Mouse (Mus musculus) small intestine, adult 2 months (tissue): ENCODE measurements around the gene Ccdc28b. TPM values are rescaled to one million over a fixed set of nuclear protein-coding genes. Genes with fewer than 3 reads are reported as not detected.

Experiments
- H3K27ac ChIP-seq: fragments of 200-500 bp; 2 replicates; pipeline ENCODE4 v1.5.1; 2012; ENCODE audit warnings: low read depth, low read length, control low read depth, inconsistent platforms; ENCODE audit not compliant: insufficient read depth
- H3K27me3 ChIP-seq: fragments of 200-500 bp; 2 replicates; pipeline ENCODE4 v1.6.1; 2012; ENCODE audit warnings: mild to moderate bottlenecking, moderate library complexity, low read length, inconsistent platforms; ENCODE audit not compliant: control insufficient read depth, insufficient read depth
- H3K36me3 ChIP-seq: fragments of 200-500 bp; 2 replicates; pipeline ENCODE4 v1.6.1; 2012; ENCODE audit warnings: mild to moderate bottlenecking, low read length, control low read depth, inconsistent platforms; ENCODE audit not compliant: control insufficient read depth, insufficient read depth
- H3K4me1 ChIP-seq: fragments of 200-500 bp; 2 replicates; pipeline ENCODE4 v1.6.1; 2012; ENCODE audit warnings: low read length, inconsistent platforms, mixed read lengths; ENCODE audit not compliant: control insufficient read depth, insufficient read depth, insufficient read length
- H3K4me3 ChIP-seq: fragments of 200-500 bp; 2 replicates; pipeline ENCODE4 v1.5.1; 2012; ENCODE audit warnings: low read depth, mild to moderate bottlenecking, control low read depth, inconsistent platforms, low read length, moderate library complexity
- CTCF ChIP-seq: fragments of 200-500 bp; IDR thresholded peaks from 2 replicates; pipeline ENCODE4 v1.5.1; 2012; ENCODE audit warnings: low read depth, mild to moderate bottlenecking, control low read depth, inconsistent platforms, low read length, moderate library complexity, mixed read lengths; ENCODE audit not compliant: insufficient replicate concordance, insufficient read length; ENCODE audit errors: extremely low read depth
- POLR2A ChIP-seq: fragments of 200-500 bp; IDR thresholded peaks from 2 replicates; pipeline ENCODE4 v1.6.1; 2012; ENCODE audit warnings: low read depth, mild to moderate bottlenecking, control low read depth, inconsistent platforms, low read length, moderate library complexity
- WGBS: fragments of 180-500 bp; shearing (Covaris S2); methylation state at CpG from one replicate; pipeline ENCODE4 v1.1.7; 2018; 5-methylcytosine and 5-hydroxymethylcytosine counted together
- polyA plus RNA-seq: library from polyadenylated mRNA; depleted of rRNA; stranded (reverse); fragments of >200 nt; gene quantifications from 2 replicates; pipeline ENCODE4 v1.2.3, GENCODE M21; 2012; rRNA removed

Gene Ccdc28b
- polyA plus RNA-seq, 1 experiment: 7.2 TPM

- H3K27me3 ChIP-seq: no peaks in the 10 kb centered on the region
- H3K36me3 ChIP-seq: no peaks in the 10 kb centered on the region
- 84% methylated on average over 8 of the region's 8 CpGs for WGBS
- peak within 1 kb of the TSS; percentile 71 for H3K27ac ChIP-seq
- TF ChIP-seq POLR2A (no peak), CTCF (no peak)
- peak within 1 kb of the TSS; percentile 56 for H3K4me3 ChIP-seq
- H3K4me1 ChIP-seq: no peaks in the 10 kb centered on the region
Measured at GRCm38 (mm10) chr4:129573430-129573829, 50.3 kb downstream of the Ccdc28b start, which contains the start of gene Lck. Lck (minus strand) TSS chr4:129573641.

- H3K4me3 ChIP-seq: peak overlapping the region; percentile 56
Measured at GRCm38 (mm10) chr4:129573093-129573370, 50.7 kb downstream of the Ccdc28b start.

DNA sequence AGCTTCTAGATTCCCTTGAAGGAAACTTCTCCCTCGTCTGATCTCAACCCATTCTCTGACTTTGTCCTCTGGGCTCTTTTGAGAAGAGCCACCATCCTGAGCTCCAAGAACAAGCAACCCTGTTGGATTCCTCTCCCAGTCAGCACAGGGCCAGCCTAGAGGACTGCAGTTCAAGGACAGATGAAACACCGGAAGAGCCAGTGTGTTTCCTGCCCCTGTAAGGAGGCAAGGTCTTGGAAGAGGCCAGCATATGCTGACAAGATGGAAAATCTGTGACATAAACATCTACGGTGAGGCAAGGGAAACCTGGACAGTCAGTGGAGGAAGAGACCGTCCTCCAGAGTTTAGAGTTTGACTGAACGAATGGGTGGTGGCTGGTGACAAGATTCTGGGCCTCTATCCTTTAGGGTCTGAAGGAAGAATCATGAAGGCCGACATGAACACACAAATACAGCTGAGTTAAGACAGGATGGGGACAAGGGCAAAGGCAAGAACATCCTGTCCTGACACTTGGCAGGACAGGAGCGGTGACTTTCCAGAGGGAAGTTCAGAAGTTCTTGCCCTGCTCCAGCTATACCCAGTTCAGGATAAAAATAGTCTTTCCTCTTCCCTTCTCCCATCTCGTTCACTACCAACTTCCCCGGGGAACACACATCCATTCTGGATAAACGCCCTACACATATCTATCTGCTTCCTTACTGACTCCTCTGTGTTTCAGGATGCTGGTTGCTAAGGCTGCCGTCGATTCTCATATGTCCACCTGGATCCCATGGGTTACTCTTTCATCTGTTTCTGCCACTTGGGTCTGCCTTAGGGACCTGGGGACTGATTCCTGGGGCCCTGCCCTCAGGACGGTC lies 51.3 kb downstream of the Ccdc28b start:
- H3K36me3 ChIP-seq: no peaks in the 10 kb centered on the region
- peak overlapping the region; percentile 56 for H3K4me3 ChIP-seq
- H3K4me1 ChIP-seq: no peaks in the 10 kb centered on the region
- no peaks in the 10 kb centered on the region for H3K27me3 ChIP-seq
- 74% methylated on average over 13 of the region's 13 CpGs for WGBS
- H3K27ac ChIP-seq: peak overlapping the region; percentile 71; the same call in 1 of the 2 replicates
- TF ChIP-seq POLR2A (no peak), CTCF (no peak)

More at GRCm38 (mm10) chr4:129573093-129573370, 50.7 kb downstream of the Ccdc28b start:
- 98% methylated on average over 4 of the region's 4 CpGs for WGBS
- TF ChIP-seq POLR2A (no peak), CTCF (no peak)
- no peaks in the 10 kb centered on the region for H3K27me3 ChIP-seq
- H3K27ac ChIP-seq: peak overlapping the region; percentile 71
- H3K36me3 ChIP-seq: no peaks in the 10 kb centered on the region
- no peaks in the 10 kb centered on the region for H3K4me1 ChIP-seq

DNA sequence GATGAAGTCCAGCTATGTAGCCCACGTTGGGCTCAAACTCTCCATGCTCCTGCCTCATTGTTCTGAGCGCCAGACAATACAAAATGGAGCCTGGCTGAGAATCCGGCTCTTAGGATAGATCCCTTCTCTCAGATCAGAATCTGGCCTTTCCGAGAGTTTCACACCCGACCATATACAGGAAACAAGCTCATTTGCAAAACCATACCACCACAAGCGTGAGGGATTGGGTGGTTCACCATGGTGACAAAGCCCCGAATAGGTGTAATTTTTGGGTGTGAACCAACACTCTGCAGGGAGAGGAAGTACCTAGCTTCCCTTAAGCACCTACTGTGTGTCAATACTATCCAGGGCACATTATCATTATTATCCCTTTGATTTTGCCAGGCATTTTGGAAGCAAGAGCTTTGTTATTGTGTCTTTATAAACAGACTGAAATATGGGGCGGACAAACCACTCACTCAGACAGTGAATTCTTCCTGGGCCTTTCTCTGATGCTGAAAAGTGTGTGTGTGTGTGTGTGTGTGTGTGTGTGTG lies 52.1 kb downstream of the Ccdc28b start:
- Histone ChIP-seq H3K27ac (peak overlapping the region; percentile 28; the same call in 1 of the 2 replicates), H3K36me3 (no peaks in the 10 kb centered on the region), H3K27me3 (no peaks in the 10 kb centered on the region), H3K4me1 (no peaks in the 10 kb centered on the region), H3K4me3 (no peak overlapping the region; the same call in 1 of the 2 replicates)
- TF ChIP-seq POLR2A: no peak
- no peak for TF ChIP-seq CTCF
- WGBS: 71% methylated on average over 8 of the region's 8 CpGs

DNA sequence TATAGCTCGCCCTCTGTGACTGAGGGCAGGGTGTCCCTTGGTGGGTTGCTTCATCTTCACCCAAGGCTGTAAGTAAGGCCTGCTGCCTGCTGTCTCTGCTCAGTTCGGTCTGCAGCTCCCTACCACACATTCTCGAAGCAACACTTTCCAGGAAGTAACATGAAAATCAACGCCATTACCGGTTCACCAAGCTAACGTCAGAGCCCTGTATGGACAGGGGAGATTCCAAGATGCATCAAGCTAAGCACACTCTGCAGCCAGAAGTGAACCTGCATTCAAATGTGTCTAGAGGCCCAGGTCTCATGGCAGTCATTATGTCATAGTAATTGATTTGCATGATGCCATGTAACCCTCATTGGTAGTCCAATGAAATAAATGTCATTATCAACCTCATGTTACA lies 53.7 kb downstream of the Ccdc28b start:
- Histone ChIP-seq H3K4me1 (no peaks in the 10 kb centered on the region), H3K4me3 (no peak overlapping the region), H3K36me3 (no peaks in the 10 kb centered on the region), H3K27ac (no peak overlapping the region), H3K27me3 (no peaks in the 10 kb centered on the region)
- WGBS: 73% methylated on average over 6 of the region's 6 CpGs
- TF ChIP-seq CTCF (no peak), POLR2A (no peak)

Other genes starting within 250 kb of the Ccdc28b start
- 2.3 and 5.0 TPM in 2 replicates for gene Zbtb8a, start 245.8 kb downstream of the Ccdc28b start, polyA plus RNA-seq
- 0.05 TPM in 1 of 2 replicates, not detected in the other for gene Zbtb8b, start 183.1 kb downstream of the Ccdc28b start, polyA plus RNA-seq
- 13.9 and 24.5 TPM in 2 replicates for gene Bsdc1, start 162.4 kb downstream of the Ccdc28b start, polyA plus RNA-seq
- not detected in 2 replicates for gene Tssk3, start 132.9 kb downstream of the Ccdc28b start, polyA plus RNA-seq
- gene Fam229a, start 132.8 kb downstream of the Ccdc28b start, polyA plus RNA-seq: not detected in 2 replicates
- gene Marcksl1, start 110.4 kb downstream of the Ccdc28b start, polyA plus RNA-seq: 7.7 and 37.3 TPM in 2 replicates
- gene Hdac1, start 81.2 kb downstream of the Ccdc28b start, polyA plus RNA-seq: 13.7 and 31.1 TPM in 2 replicates
- gene Lck, start 50.3 kb downstream of the Ccdc28b start, polyA plus RNA-seq: 8.3 and 15.0 TPM in 2 replicates
- gene Fam167b, start 45.4 kb downstream of the Ccdc28b start, polyA plus RNA-seq: 0.65 and 1.3 TPM in 2 replicates
- gene Eif3i, start 23.3 kb downstream of the Ccdc28b start, polyA plus RNA-seq: 171 and 202 TPM in 2 replicates
- 77.1 and 132 TPM in 2 replicates for gene Tmem234, start 23.3 kb downstream of the Ccdc28b start, polyA plus RNA-seq
- gene Dcdc2b, start 9.7 kb downstream of the Ccdc28b start, polyA plus RNA-seq: 0.15 and 1.6 TPM in 2 replicates
- gene Iqcc, start 4.8 kb downstream of the Ccdc28b start, polyA plus RNA-seq: 11.9 and 17.0 TPM in 2 replicates
- 8.1 and 11.4 TPM in 2 replicates for gene Txlna, start 17.1 kb upstream of the Ccdc28b start, polyA plus RNA-seq
- gene Kpna6, start 48.8 kb upstream of the Ccdc28b start, polyA plus RNA-seq: 8.5 and 10.9 TPM in 2 replicates
- 11.2 and 21.4 TPM in 2 replicates for gene Tmem39b, start 72.9 kb upstream of the Ccdc28b start, polyA plus RNA-seq
- 29.4 and 58.7 TPM in 2 replicates for gene Khdrbs1, start 118.4 kb upstream of the Ccdc28b start, polyA plus RNA-seq
- 8.9 and 21.1 TPM in 2 replicates for gene Ptp4a2, start 187.3 kb upstream of the Ccdc28b start, polyA plus RNA-seq